Mouse (Mus musculus): ENCODE data around the gene Scel. TPM values are rescaled to one million over a fixed set of nuclear protein-coding genes. Genes with fewer than 3 reads are reported as not detected.

The Scel gene
- polyA plus RNA-seq, 1 experiment = not detected

GRCm38 (mm10) chr14:103650413-103651101, 137.4 kb downstream of the Scel start:
- WGBS = under 1% methylated on average over 67 of the region's 67 CpGs
- H3K27ac ChIP-seq (ENCODE audit: control insufficient read depth, insufficient read depth, low read depth, low read length, poor library complexity) = peak overlapping the region; percentile 91
- peaks cover 6% of the 10 kb centered on the region for H3K4me1 ChIP-seq (ENCODE audit: control insufficient read depth, insufficient read depth, low read length)
- peak overlapping the region; percentile 82 for H3K4me3 ChIP-seq (replicated peaks; ENCODE audit: control insufficient read depth, low read depth, low read length)
- TF ChIP-seq CTCF (IDR thresholded peaks at IDR 0.05; ENCODE audit: control insufficient read depth, insufficient read depth, low read length) (no peak), POLR2A (IDR thresholded peaks at IDR 0.05; ENCODE audit: borderline replicate concordance, control insufficient read depth, low read depth, low read length) (no peak; the same call in 1 of the 2 replicates)

- no peak for TF ChIP-seq CTCF (IDR thresholded peaks at IDR 0.05; ENCODE audit: control insufficient read depth, insufficient read depth, low read length)
- TF ChIP-seq POLR2A (IDR thresholded peaks at IDR 0.05; ENCODE audit: borderline replicate concordance, control insufficient read depth, low read depth, low read length) = no peak
- 2% methylated on average over 11 of the region's 11 CpGs for WGBS
- H3K4me1 ChIP-seq (ENCODE audit: control insufficient read depth, insufficient read depth, low read length) = peaks cover 6% of the 10 kb centered on the region
- H3K4me3 ChIP-seq (replicated peaks; ENCODE audit: control insufficient read depth, low read depth, low read length) = peak overlapping the region; percentile 82
- peak overlapping the region; percentile 91 for H3K27ac ChIP-seq (ENCODE audit: control insufficient read depth, insufficient read depth, low read depth, low read length, poor library complexity)
Measured at GRCm38 (mm10) chr14:103651106-103651505, 138.0 kb downstream of the Scel start.

GRCm38 (mm10) chr14:103651562-103651961, 138.4 kb downstream of the Scel start:
- peak overlapping the region; percentile 20 for H3K4me3 ChIP-seq (replicated peaks; ENCODE audit: control insufficient read depth, low read depth, low read length)
- WGBS = 22% methylated on average over 2 of the region's 2 CpGs
- no peak overlapping the region for H3K27ac ChIP-seq (ENCODE audit: control insufficient read depth, insufficient read depth, low read depth, low read length, poor library complexity)
- TF ChIP-seq POLR2A (IDR thresholded peaks at IDR 0.05; ENCODE audit: borderline replicate concordance, control insufficient read depth, low read depth, low read length) (no peak), CTCF (IDR thresholded peaks at IDR 0.05; ENCODE audit: control insufficient read depth, insufficient read depth, low read length) (no peak)
- H3K4me1 ChIP-seq (ENCODE audit: control insufficient read depth, insufficient read depth, low read length) = peaks cover 6% of the 10 kb centered on the region

- Histone ChIP-seq H3K27ac (ENCODE audit: control insufficient read depth, insufficient read depth, low read depth, low read length, poor library complexity) (no peak overlapping the region), H3K4me1 (ENCODE audit: control insufficient read depth, insufficient read depth, low read length) (peaks cover 6% of the 10 kb centered on the region), H3K4me3 (replicated peaks; ENCODE audit: control insufficient read depth, low read depth, low read length) (no peak overlapping the region)
- 72% methylated on average over 5 of the region's 5 CpGs for WGBS
- TF ChIP-seq CTCF (IDR thresholded peaks at IDR 0.05; ENCODE audit: control insufficient read depth, insufficient read depth, low read length) (no peak), POLR2A (IDR thresholded peaks at IDR 0.05; ENCODE audit: borderline replicate concordance, control insufficient read depth, low read depth, low read length) (no peak)
Measured at GRCm38 (mm10) chr14:103652524-103652923, 139.4 kb downstream of the Scel start.

GRCm38 (mm10) chr14:103653800-103654199, 140.7 kb downstream of the Scel start:
- Histone ChIP-seq H3K4me1 (ENCODE audit: control insufficient read depth, insufficient read depth, low read length) (peaks cover 6% of the 10 kb centered on the region), H3K27ac (ENCODE audit: control insufficient read depth, insufficient read depth, low read depth, low read length, poor library complexity) (no peak overlapping the region), H3K4me3 (replicated peaks; ENCODE audit: control insufficient read depth, low read depth, low read length) (peak overlapping the region; percentile 55)
- no peak for TF ChIP-seq POLR2A (IDR thresholded peaks at IDR 0.05; ENCODE audit: borderline replicate concordance, control insufficient read depth, low read depth, low read length)
- no peak for TF ChIP-seq CTCF (IDR thresholded peaks at IDR 0.05; ENCODE audit: control insufficient read depth, insufficient read depth, low read length)
- 2% methylated on average over 5 of the region's 5 CpGs for WGBS

- 80% methylated on average over 5 of the region's 5 CpGs for WGBS
- Histone ChIP-seq H3K4me1 (ENCODE audit: control insufficient read depth, insufficient read depth, low read length) (peaks cover 6% of the 10 kb centered on the region), H3K4me3 (replicated peaks; ENCODE audit: control insufficient read depth, low read depth, low read length) (no peak overlapping the region), H3K27ac (ENCODE audit: control insufficient read depth, insufficient read depth, low read depth, low read length, poor library complexity) (no peak overlapping the region)
- no peak for TF ChIP-seq CTCF (IDR thresholded peaks at IDR 0.05; ENCODE audit: control insufficient read depth, insufficient read depth, low read length)
- no peak for TF ChIP-seq POLR2A (IDR thresholded peaks at IDR 0.05; ENCODE audit: borderline replicate concordance, control insufficient read depth, low read depth, low read length)
Measured at GRCm38 (mm10) chr14:103655448-103655847, 142.3 kb downstream of the Scel start.

- TF ChIP-seq POLR2A (IDR thresholded peaks at IDR 0.05; ENCODE audit: borderline replicate concordance, control insufficient read depth, low read depth, low read length) (no peak), CTCF (IDR thresholded peaks at IDR 0.05; ENCODE audit: control insufficient read depth, insufficient read depth, low read length) (no peak)
- 69% methylated on average over 4 of the region's 4 CpGs for WGBS
- H3K27ac ChIP-seq (ENCODE audit: control insufficient read depth, insufficient read depth, low read depth, low read length, poor library complexity) = no peak overlapping the region
Measured at GRCm38 (mm10) chr14:103657876-103658275, 144.7 kb downstream of the Scel start.

More at GRCm38 (mm10) chr14:103657876-103658275, 144.7 kb downstream of the Scel start:
- Histone ChIP-seq H3K4me3 (replicated peaks; ENCODE audit: control insufficient read depth, low read depth, low read length) (no peak overlapping the region), H3K4me1 (ENCODE audit: control insufficient read depth, insufficient read depth, low read length) (no peaks in the 10 kb centered on the region; the same call in 1 of the 2 replicates)

Other genes with a start within 250 kb of the Scel start
- gene Mycbp2, start 166.5 kb upstream of the Scel start, polyA plus RNA-seq (2011; ENCODE audit: insufficient read depth, insufficient read length, low replicate concordance, missing spikeins) = 10.5 and 16.5 TPM in 2 replicates
- 1.1 and 5.3 TPM in 2 replicates for gene Slain1, start 136.9 kb downstream of the Scel start, polyA plus RNA-seq (2011; ENCODE audit: insufficient read depth, insufficient read length, low replicate concordance, missing spikeins)

All from bone marrow, adult 2 months (tissue).